Mouse (Mus musculus) E14TG2a.4 (cell line): ENCODE data around the gene Cttnbp2.

Experiments
- CTCF ChIP-seq: conservative IDR thresholded peaks from 2 replicates; pipeline ENCODE4 v1.5.1; 2014; ENCODE audit warnings: low read length
- NANOG ChIP-seq: IDR thresholded peaks from 2 replicates; pipeline ENCODE4 v1.6.1; 2014; ENCODE audit warnings: borderline replicate concordance, low read length, mixed read lengths
- POU5F1 ChIP-seq: IDR thresholded peaks from 2 replicates; pipeline ENCODE4 v1.6.1; 2014; ENCODE audit warnings: low read length, borderline replicate concordance

GRCm38 (mm10) chr6:18401066-18401674, 113.5 kb downstream of the Cttnbp2 start:
- TF ChIP-seq CTCF (peak; percentile 31), NANOG (no peak), POU5F1 (no peak)
